8 mouse cellular contexts compared by ENCODE assay signal in genomic region chrX:143444581-143444980, GRCm38 (mm10). TPM values are rescaled to one million over a fixed set of nuclear protein-coding genes. Genes with fewer than 3 reads are reported as not detected.
DNase-seq lines count a peak whose midpoint lies in the region; ATAC-seq and TF ChIP-seq lines count a peak whose summit lies in the region.

No protein-coding gene starts in this region.

- no peaks in the 10 kb centered on the region for H3K36me3 ChIP-seq in liver, embryonic 11.5 days (ENCODE audit: control insufficient read depth, insufficient read depth, low read length)

- intact Hi-C loops in left cerebral cortex, postnatal 36 days (cut with DNase I), result loop anchor here (5.0 kb wide), 1 partner anchor 622 kb away; no protein-coding TSS in a partner anchor

- no peak overlapping the region for H3K9ac ChIP-seq in liver, embryonic 11.5 days (ENCODE audit: low read depth, low read length)

- DNase-seq in liver, result peak; percentile 8
- no peak for DNase-seq in liver, embryonic 11.5 days (ENCODE audit: low spot score)
- DNase-seq in R1 (ENCODE audit: low read depth, low spot score), result peak; percentile 26
- DNase-seq in left cerebral cortex, postnatal 36 days (ENCODE audit: low spot score in 2 of 2), result peak; percentile 10 to 13
- peak; percentile 28 for DNase-seq in retina, postnatal 7 days (ENCODE audit: low read depth, low spot score)
- no peak for DNase-seq in ovary, postnatal 36 days (ENCODE audit: low spot score)

- H3K27me3 ChIP-seq in liver, embryonic 11.5 days (replicated peaks; ENCODE audit: control insufficient read depth, insufficient read depth, low read length), result no peaks in the 10 kb centered on the region

- H3K4me1 ChIP-seq in liver, embryonic 11.5 days (replicated peaks; ENCODE audit: control insufficient read depth, insufficient read depth, low read length), result no peaks in the 10 kb centered on the region
- H3K4me1 ChIP-seq in cortical plate, adult 2 months (ENCODE audit: control insufficient read depth, insufficient read depth, low read length), result no peaks in the 10 kb centered on the region

- peak; percentile 38; the same call in 1 of the 2 replicates for TF ChIP-seq CTCF in cortical plate, adult 2 months (IDR thresholded peaks at IDR 0.05; ENCODE audit: extremely low read depth, insufficient read depth, low read length)

- H3K27ac ChIP-seq in liver, embryonic 11.5 days (ENCODE audit: low read depth, low read length), result no peak overlapping the region
- no peak overlapping the region for H3K27ac ChIP-seq in cortical plate, adult 2 months (ENCODE audit: insufficient read depth, low read length)

- no peak for ATAC-seq in liver, embryonic 11.5 days (replicated peaks; ENCODE audit: low FRiP score)
- peak; percentile 27 to 53; a peak in 1 of 4 replicates for ATAC-seq in hematopoietic stem cell, adult 5-6 weeks (replicated peaks in 1 of 2; ENCODE audit: insufficient read depth in 1 of 2, low FRiP score in 2 of 2, low TSS enrichment in 1 of 2, low read depth in 1 of 2, poor library complexity in 2 of 2, severe bottlenecking in 2 of 2)

- no peak for TF ChIP-seq POLR2A in cortical plate, adult 2 months (IDR thresholded peaks at IDR 0.05; ENCODE audit: extremely low read depth, insufficient read depth, low read length)

- no peak overlapping the region for H3K4me3 ChIP-seq in liver, embryonic 11.5 days (ENCODE audit: low read depth, low read length)
- no peak overlapping the region for H3K4me3 ChIP-seq in cortical plate, adult 2 months (ENCODE audit: insufficient read depth, low read length)

- no peaks in the 10 kb centered on the region for H3K9me3 ChIP-seq in liver, embryonic 11.5 days (ENCODE audit: control insufficient read depth, low read length)

- H3K4me2 ChIP-seq in liver, embryonic 11.5 days, result no peak overlapping the region

- WGBS in liver, embryonic 11.5 days, result 5% methylated on average over 3 of the region's 3 CpGs

RNA-seq across cellular contexts. Expression of gene Chrdl1, which starts 50.5 kb away (rescaled TPM):
- polyA plus RNA-seq in liver, embryonic 11.5 days (2014; fragmentation: Nextera tagmentation; extraction: Ambion mirVana), result 1.8 and 2.5 TPM in 2 replicates
- polyA plus RNA-seq in cortical plate, adult 2 months (2012; rRNA removed), result 18.5 and 19.6 TPM in 2 replicates
- total RNA-seq in hematopoietic stem cell, adult 5-6 weeks (2017), result not detected in 2 replicates
- 10 to 100 TPM; 14.3 to 15.7 TPM for total RNA-seq in left cerebral cortex, postnatal 36 days (2021)

Comparison
In these comparisons a context has a peak if more than half of its experiments do, and no peak if none do; other contexts are left out.
1. DNase-seq: peak in liver (single experiment), R1 (single experiment), left cerebral cortex, postnatal 36 days (2 of 2) and retina, postnatal 7 days (single experiment); none in liver, embryonic 11.5 days (single experiment) and ovary, postnatal 36 days (single experiment).
2. RNA of gene Chrdl1, which starts 50.5 kb away (total RNA-seq): 14.3 to 15.7 TPM in left cerebral cortex, postnatal 36 days; not detected in hematopoietic stem cell, adult 5-6 weeks; every median in the first group is over 10 times any median in the second.